Mouse (Mus musculus) olfactory bulb, adult 2 months (tissue): Measurements from ENCODE around the gene Galnt12. TPM values are rescaled to one million over a fixed set of nuclear protein-coding genes. Genes with fewer than 3 reads are reported as not detected.

ENCODE experiments used
- H3K27ac ChIP-seq: fragments of 200-500 bp; 2 replicates; pipeline ENCODE4 v1.5.1; 2012; ENCODE audit warnings: low read depth, low read length; ENCODE audit not compliant: insufficient read depth
- H3K4me1 ChIP-seq: fragments of 200-500 bp; 2 replicates; pipeline ENCODE4 v1.6.1; 2012; ENCODE audit warnings: low read length; ENCODE audit not compliant: control insufficient read depth, insufficient read depth
- H3K4me3 ChIP-seq: fragments of 200-500 bp; 2 replicates; pipeline ENCODE4 v1.5.1; 2012; ENCODE audit warnings: mild to moderate bottlenecking, low read depth, low read length, moderate library complexity; ENCODE audit not compliant: insufficient read depth
- CTCF ChIP-seq: fragments of 200-500 bp; IDR thresholded peaks from 2 replicates; pipeline ENCODE4 v1.5.1; 2012; ENCODE audit warnings: low read depth, mild to moderate bottlenecking, low read length, moderate library complexity; ENCODE audit not compliant: insufficient read depth
- POLR2A ChIP-seq: fragments of 200-500 bp; IDR thresholded peaks from 2 replicates; pipeline ENCODE4 v1.6.1; 2012; ENCODE audit warnings: mild to moderate bottlenecking, low read depth, low read length, moderate library complexity; ENCODE audit not compliant: insufficient read depth
- WGBS: fragments of 180-500 bp; shearing (Covaris S2); methylation state at CpG from one replicate; pipeline ENCODE4 v1.1.7; 2018; 5-methylcytosine and 5-hydroxymethylcytosine counted together
- polyA plus RNA-seq: library from polyadenylated mRNA; stranded (reverse); fragments of >200 nt; gene quantifications from 2 replicates; pipeline ENCODE4 v1.2.4, GENCODE M21; 2012; ENCODE audit warnings: low replicate concordance; ENCODE audit not compliant: missing spikeins, insufficient read depth, insufficient read length

The Galnt12 gene
- polyA plus RNA-seq, 1 experiment, result not detected

- Histone ChIP-seq H3K27ac (no peak overlapping the region), H3K4me1 (no peaks in the 10 kb centered on the region; the same call in 1 of the 2 replicates), H3K4me3 (no peak overlapping the region)
- 76% methylated on average over 10 of the region's 10 CpGs for WGBS
- TF ChIP-seq CTCF, result no peak
- no peak for TF ChIP-seq POLR2A
Measured at GRCm38 (mm10) chr4:47141444-47142154, 49.9 kb downstream of the Galnt12 start.

DNA sequence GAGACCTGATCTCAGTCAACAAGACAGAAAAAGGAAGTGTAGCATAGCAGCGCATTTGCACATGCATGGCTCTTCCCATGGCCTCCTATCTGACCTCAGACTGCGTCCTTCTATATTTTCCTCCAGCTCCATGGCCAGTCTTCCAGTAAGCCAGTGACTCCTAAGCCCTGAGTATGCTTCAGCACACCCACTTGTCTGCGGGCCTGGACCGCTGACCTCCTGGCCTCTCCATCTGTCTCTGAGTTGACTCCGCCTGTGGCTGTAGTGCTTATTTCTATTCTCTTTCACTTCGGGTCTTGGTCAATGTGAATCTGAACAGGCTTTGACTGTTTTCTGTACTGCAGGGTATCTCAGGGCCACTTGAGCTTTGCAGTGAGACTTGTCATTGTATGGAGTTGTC is 52.1 kb downstream of the Galnt12 start:
- H3K4me1 ChIP-seq, result no peaks in the 10 kb centered on the region

GRCm38 (mm10) chr4:47145341-47145740 is 53.6 kb downstream of the Galnt12 start:
- WGBS, result 88% methylated on average over 6 of the region's 6 CpGs
- Histone ChIP-seq H3K4me3 (no peak overlapping the region), H3K27ac (no peak overlapping the region), H3K4me1 (no peaks in the 10 kb centered on the region)
- TF ChIP-seq POLR2A (no peak), CTCF (no peak)

More for the DNA sequence above, 52.1 kb downstream of the Galnt12 start:
- no peak for TF ChIP-seq POLR2A
- no peak for TF ChIP-seq CTCF
- 91% methylated on average over 6 of the region's 6 CpGs for WGBS
- Histone ChIP-seq H3K27ac (no peak overlapping the region), H3K4me3 (no peak overlapping the region)

- Histone ChIP-seq H3K4me3 (no peak overlapping the region), H3K4me1 (no peaks in the 10 kb centered on the region), H3K27ac (no peak overlapping the region)
- TF ChIP-seq CTCF (no peak), POLR2A (no peak)
- WGBS, result 94% methylated on average over 4 of the region's 4 CpGs
Measured at GRCm38 (mm10) chr4:47146561-47146960, 54.9 kb downstream of the Galnt12 start.

DNA sequence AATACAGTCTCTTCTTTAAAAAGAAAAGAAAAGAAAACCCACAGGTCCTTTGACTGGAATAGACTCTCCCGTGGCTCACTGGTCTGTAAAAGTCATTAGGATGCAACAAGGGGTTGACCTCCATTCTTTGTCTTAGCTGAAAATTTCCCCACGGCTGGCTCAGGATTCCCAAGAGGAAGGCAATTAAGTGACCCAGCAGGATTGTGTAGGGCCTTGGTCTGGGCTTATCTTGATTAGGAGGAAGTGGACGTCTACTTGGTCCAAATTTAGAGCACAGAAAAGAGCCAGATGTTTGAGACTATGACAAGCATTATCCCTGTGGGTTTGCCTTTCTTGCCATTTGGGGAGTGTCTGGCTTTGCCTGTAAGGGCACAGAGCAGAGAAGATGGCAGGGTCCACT is 58.3 kb downstream of the Galnt12 start:
- Histone ChIP-seq H3K27ac (no peak overlapping the region), H3K4me3 (no peak overlapping the region), H3K4me1 (0 out of 2 replicates have a peak, but pooled peaks cover 2% of the 10 kb centered on the region)
- TF ChIP-seq CTCF (no peak), POLR2A (no peak)
- WGBS, result 58% methylated on average over 3 of the region's 3 CpGs

GRCm38 (mm10) chr4:47150806-47151205 is 59.1 kb downstream of the Galnt12 start:
- no peak for TF ChIP-seq POLR2A
- no peak for TF ChIP-seq CTCF
- Histone ChIP-seq H3K27ac (no peak overlapping the region), H3K4me1 (0 out of 2 replicates have a peak, but pooled peaks cover 2% of the 10 kb centered on the region), H3K4me3 (no peak overlapping the region)
- WGBS, result 95% methylated on average over 3 of the region's 3 CpGs

- no peak overlapping the region for H3K27ac ChIP-seq
- TF ChIP-seq POLR2A (no peak), CTCF (no peak)
- WGBS, result 54% methylated on average over 8 of the region's 8 CpGs
- H3K4me3 ChIP-seq, result no peak overlapping the region
- 0 out of 2 replicates have a peak, but pooled peaks cover 2% of the 10 kb centered on the region for H3K4me1 ChIP-seq
Measured at GRCm38 (mm10) chr4:47151553-47152183, 60.0 kb downstream of the Galnt12 start.

DNA sequence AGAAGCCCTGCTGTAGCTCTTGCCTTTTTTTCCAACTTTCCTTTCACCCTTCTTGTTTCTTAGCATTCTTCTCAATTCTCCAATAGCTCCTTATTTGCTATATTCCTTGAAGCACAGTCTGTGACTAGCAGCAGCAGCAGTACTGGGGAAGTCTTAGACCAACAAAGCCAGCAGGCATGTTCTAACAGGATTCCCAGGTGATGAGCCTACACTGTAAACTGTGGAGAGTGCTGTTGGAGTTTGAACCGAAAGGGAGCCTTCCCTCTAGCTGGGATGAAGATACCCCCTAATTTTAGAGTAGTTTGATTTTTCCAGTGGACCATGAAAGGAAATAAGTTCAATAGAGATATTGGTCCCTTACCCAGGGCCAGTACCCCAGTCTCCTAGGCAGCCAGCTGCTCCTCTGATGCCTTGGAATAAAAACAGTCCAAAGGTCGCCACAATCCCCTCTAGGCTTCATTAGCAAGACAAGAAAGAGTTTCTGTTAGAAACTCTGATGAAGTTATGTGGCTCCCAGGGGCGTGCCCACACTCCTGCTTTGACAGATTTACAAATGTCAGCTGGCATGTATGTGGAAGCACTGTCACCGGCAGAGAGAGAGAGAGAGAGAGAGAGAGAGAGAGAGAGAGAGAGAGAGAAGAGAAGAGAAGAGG is 69.5 kb downstream of the Galnt12 start:
- Histone ChIP-seq H3K4me1 (no peaks in the 10 kb centered on the region), H3K4me3 (no peak overlapping the region), H3K27ac (no peak overlapping the region)
- 35% methylated on average over 3 of the region's 4 CpGs for WGBS
- TF ChIP-seq POLR2A (no peak), CTCF (no peak)
